Mouse (Mus musculus) intestine, embryonic 16.5 days (tissue): Measurements from ENCODE around the gene Nav1. TPM values are rescaled to one million over a fixed set of nuclear protein-coding genes. Genes with fewer than 3 reads are reported as not detected.

Experiments
- ATAC-seq: fragments of 200-750 bp; cut with Nextera tagmentation; 2 replicates; pipeline ENCODE4 v1.8.0; 2017; ENCODE audit warnings: moderate TSS enrichment, moderate library complexity
- H3K27ac ChIP-seq: fragments of 300-500 bp; sonication (generic); 2 replicates; pipeline ENCODE4 v1.5.1; 2014; ENCODE audit warnings: mild to moderate bottlenecking, low read length
- H3K27me3 ChIP-seq: fragments of 300-500 bp; sonication (generic); replicated peaks from 2 replicates; pipeline ENCODE4 v1.6.1; 2014; ENCODE audit warnings: low read length, control low read depth, mixed read lengths; ENCODE audit not compliant: control insufficient read depth, insufficient read depth
- H3K36me3 ChIP-seq: fragments of 300-500 bp; sonication (generic); 2 replicates; pipeline ENCODE4 v1.6.1; 2014; ENCODE audit warnings: low read length, control low read depth; ENCODE audit not compliant: control insufficient read depth, insufficient read depth
- H3K4me1 ChIP-seq: fragments of 300-500 bp; sonication (generic); 2 replicates; pipeline ENCODE4 v1.6.1; 2014; ENCODE audit warnings: low read length, control low read depth, mixed read lengths; ENCODE audit not compliant: control insufficient read depth, insufficient read depth
- H3K4me2 ChIP-seq: fragments of 300-500 bp; sonication (generic); 2 replicates; pipeline ENCODE4 v1.6.1; 2014; ENCODE audit warnings: low read depth, low read length, control low read depth
- H3K4me3 ChIP-seq: fragments of 300-500 bp; sonication (generic); 2 replicates; pipeline ENCODE4 v1.5.1; 2014; ENCODE audit warnings: mild to moderate bottlenecking, low read length
- H3K9ac ChIP-seq: fragments of 300-500 bp; sonication (generic); 2 replicates; pipeline ENCODE4 v1.6.1; 2014; ENCODE audit warnings: low read depth, low read length
- H3K9me3 ChIP-seq: fragments of 300-500 bp; sonication (generic); 2 replicates; pipeline ENCODE4 v1.6.1; 2016; ENCODE audit warnings: low read length, control low read depth; ENCODE audit not compliant: control insufficient read depth
- WGBS: fragments of 180-500 bp; shearing (Covaris S2); extraction: QIAGEN DNeasy Blood & Tissue Kit; methylation state at CpG from one replicate; pipeline ENCODE4 v1.1.7; 2014; 5-methylcytosine and 5-hydroxymethylcytosine counted together
- polyA plus RNA-seq: library from polyadenylated mRNA; unstranded; fragments of >200 nt; fragmentation: Nextera tagmentation; extraction: Ambion mirVana; gene quantifications from 2 replicates; pipeline ENCODE4 v1.2.1, GENCODE M21; 2015

Gene Nav1
- polyA plus RNA-seq, 1 experiment from 2014 or later, result 9.0 TPM

- Histone ChIP-seq H3K4me2 (no peak overlapping the region), H3K27ac (peak overlapping the region; percentile 77)
These were observed 144.8 kb downstream of the Nav1 start for GRCm38 (mm10) chr1:135462304-135462703.

GRCm38 (mm10) chr1:135461097-135461730 is 145.9 kb downstream of the Nav1 start:
- Histone ChIP-seq H3K4me3 (no peak overlapping the region), H3K27ac (peak overlapping the region; percentile 77; the same call in 1 of the 2 replicates), H3K27me3 (no peaks in the 10 kb centered on the region), H3K36me3 (0 out of 2 replicates have a peak, but pooled peaks cover 2% of the 10 kb centered on the region), H3K9me3 (no peaks in the 10 kb centered on the region), H3K4me1 (peaks cover 18% of the 10 kb centered on the region), H3K4me2 (no peak overlapping the region), H3K9ac (no peak overlapping the region)
- WGBS, result 78% methylated on average over 3 of the region's 3 CpGs
- ATAC-seq, result peak; percentile 44; the same call in 1 of the 2 replicates

More at GRCm38 (mm10) chr1:135462304-135462703, 144.8 kb downstream of the Nav1 start:
- no peak; the same call in 1 of the 2 replicates for ATAC-seq
- Histone ChIP-seq H3K4me3 (no peak overlapping the region), H3K9ac (0 out of 2 replicates have a peak overlapping the region, but pooled peaks have one; percentile 5), H3K4me1 (peaks cover 18% of the 10 kb centered on the region), H3K36me3 (peaks cover 8% of the 10 kb centered on the region; the same call in 1 of the 2 replicates), H3K9me3 (no peaks in the 10 kb centered on the region), H3K27me3 (no peaks in the 10 kb centered on the region)
- WGBS, result 53% methylated on average over 4 of the region's 4 CpGs

- H3K36me3 ChIP-seq, result no peaks in the 10 kb centered on the region
- H3K27ac ChIP-seq, result no peak overlapping the region
- no peak overlapping the region for H3K9ac ChIP-seq
- 90% methylated on average over 16 of the region's 16 CpGs for WGBS
- ATAC-seq, result no peak
- H3K4me1 ChIP-seq, result peaks cover 18% of the 10 kb centered on the region
- H3K4me3 ChIP-seq, result no peak overlapping the region
- no peaks in the 10 kb centered on the region for H3K9me3 ChIP-seq
- H3K27me3 ChIP-seq, result no peaks in the 10 kb centered on the region
- H3K4me2 ChIP-seq, result no peak overlapping the region
These were observed 146.6 kb downstream of the Nav1 start for GRCm38 (mm10) chr1:135460521-135460920.

- Histone ChIP-seq H3K4me1 (peaks cover 14% of the 10 kb centered on the region), H3K9ac (no peak overlapping the region), H3K27me3 (no peaks in the 10 kb centered on the region), H3K9me3 (no peaks in the 10 kb centered on the region), H3K27ac (no peak overlapping the region), H3K36me3 (peaks cover 10% of the 10 kb centered on the region; the same call in 1 of the 2 replicates), H3K4me2 (no peak overlapping the region), H3K4me3 (no peak overlapping the region)
- 91% methylated on average over 5 of the region's 5 CpGs for WGBS
- ATAC-seq, result no peak
These were observed 149.2 kb downstream of the Nav1 start for GRCm38 (mm10) chr1:135457860-135458259.

- Histone ChIP-seq H3K36me3 (peaks cover 16% of the 10 kb centered on the region; the same call in 1 of the 2 replicates), H3K4me2 (no peak overlapping the region), H3K4me3 (no peak overlapping the region), H3K9ac (no peak overlapping the region), H3K4me1 (no peaks in the 10 kb centered on the region), H3K27ac (no peak overlapping the region), H3K9me3 (no peaks in the 10 kb centered on the region), H3K27me3 (no peaks in the 10 kb centered on the region)
- no peak for ATAC-seq
- WGBS, result 78% methylated on average over 10 of the region's 10 CpGs
These were observed 154.8 kb downstream of the Nav1 start for GRCm38 (mm10) chr1:135452259-135452658.

GRCm38 (mm10) chr1:135451419-135451818 is 155.7 kb downstream of the Nav1 start:
- Histone ChIP-seq H3K4me1 (no peaks in the 10 kb centered on the region), H3K4me2 (no peak overlapping the region), H3K9me3 (no peaks in the 10 kb centered on the region), H3K27me3 (no peaks in the 10 kb centered on the region), H3K27ac (no peak overlapping the region), H3K36me3 (peaks cover 16% of the 10 kb centered on the region; the same call in 1 of the 2 replicates), H3K9ac (no peak overlapping the region), H3K4me3 (no peak overlapping the region)
- ATAC-seq, result no peak
- WGBS, result 90% methylated on average over 2 of the region's 2 CpGs

GRCm38 (mm10) chr1:135449876-135450275 is 157.2 kb downstream of the Nav1 start:
- Histone ChIP-seq H3K4me2 (no peak overlapping the region), H3K27me3 (no peaks in the 10 kb centered on the region), H3K4me1 (no peaks in the 10 kb centered on the region), H3K4me3 (no peak overlapping the region), H3K9ac (no peak overlapping the region), H3K36me3 (peaks cover 15% of the 10 kb centered on the region; the same call in 1 of the 2 replicates), H3K9me3 (no peaks in the 10 kb centered on the region), H3K27ac (no peak overlapping the region)
- 88% methylated on average over 8 of the region's 8 CpGs for WGBS
- no peak for ATAC-seq

GRCm38 (mm10) chr1:135448940-135449339 is 158.2 kb downstream of the Nav1 start:
- Histone ChIP-seq H3K9ac (no peak overlapping the region), H3K4me1 (no peaks in the 10 kb centered on the region), H3K27ac (no peak overlapping the region), H3K27me3 (no peaks in the 10 kb centered on the region), H3K4me2 (no peak overlapping the region), H3K36me3 (peaks cover 7% of the 10 kb centered on the region; the same call in 1 of the 2 replicates), H3K9me3 (no peaks in the 10 kb centered on the region), H3K4me3 (no peak overlapping the region)
- no peak for ATAC-seq
- WGBS, result 93% methylated on average over 5 of the region's 5 CpGs

GRCm38 (mm10) chr1:135443506-135443905 is 163.6 kb downstream of the Nav1 start:
- no peaks in the 10 kb centered on the region for H3K4me1 ChIP-seq
- 92% methylated on average over 12 of the region's 12 CpGs for WGBS
- no peak overlapping the region for H3K4me3 ChIP-seq
- H3K36me3 ChIP-seq, result 0 out of 2 replicates have a peak, but pooled peaks cover 7% of the 10 kb centered on the region
- no peak overlapping the region for H3K27ac ChIP-seq
- H3K27me3 ChIP-seq, result no peaks in the 10 kb centered on the region
- no peaks in the 10 kb centered on the region for H3K9me3 ChIP-seq
- ATAC-seq, result no peak
- H3K9ac ChIP-seq, result no peak overlapping the region
- no peak overlapping the region for H3K4me2 ChIP-seq
